Mouse (Mus musculus): Measurements from ENCODE around the gene F10. TPM values are rescaled to one million over a fixed set of nuclear protein-coding genes. Genes with fewer than 3 reads are reported as not detected.
A peak's percentile ranks its signal among the peaks of the same experiment; 100 is the strongest.

The F10 gene
- polyA plus RNA-seq, 1 experiment = not detected

- no peak overlapping the region for H3K27ac ChIP-seq (ENCODE audit: insufficient read depth, low read depth, low read length)
- H3K4me3 ChIP-seq (ENCODE audit: insufficient read depth, low read depth, low read length) = no peak overlapping the region
- TF ChIP-seq POLR2A (IDR thresholded peaks at IDR 0.05; ENCODE audit: insufficient read depth, low read depth, low read length) (no peak), CTCF (IDR thresholded peaks at IDR 0.05; ENCODE audit: insufficient read depth, low read depth, low read length) (no peak)
- no peaks in the 10 kb centered on the region for H3K4me1 ChIP-seq (ENCODE audit: control insufficient read depth, insufficient read depth, low read length)
- WGBS = 80% methylated on average over 7 of the region's 7 CpGs
These were observed 40.4 kb downstream of the F10 start for GRCm38 (mm10) chr8:13077542-13077941.

GRCm38 (mm10) chr8:13104691-13105086 lies 67.6 kb downstream of the F10 start:
- H3K4me1 ChIP-seq (ENCODE audit: control insufficient read depth, insufficient read depth, low read length) = peaks cover 2% of the 10 kb centered on the region; the same call in 1 of the 2 replicates
- TF ChIP-seq CTCF (IDR thresholded peaks at IDR 0.05; ENCODE audit: insufficient read depth, low read depth, low read length) = no peak
- TF ChIP-seq POLR2A (IDR thresholded peaks at IDR 0.05; ENCODE audit: insufficient read depth, low read depth, low read length) = no peak; the same call in 1 of the 2 replicates
- under 1% methylated on average over 45 of the region's 45 CpGs for WGBS
- H3K27ac ChIP-seq (ENCODE audit: insufficient read depth, low read depth, low read length) = peak overlapping the region; percentile 95
- peak overlapping the region; percentile 78 for H3K4me3 ChIP-seq (ENCODE audit: insufficient read depth, low read depth, low read length)

- TF ChIP-seq POLR2A (IDR thresholded peaks at IDR 0.05; ENCODE audit: insufficient read depth, low read depth, low read length) = peak; percentile 50; the same call in 1 of the 2 replicates
- TF ChIP-seq CTCF (IDR thresholded peaks at IDR 0.05; ENCODE audit: insufficient read depth, low read depth, low read length) = peak; percentile 49; the same call in 1 of the 2 replicates
- H3K27ac ChIP-seq (ENCODE audit: insufficient read depth, low read depth, low read length) = peak within 1 kb of the TSS; percentile 95
- H3K4me3 ChIP-seq (ENCODE audit: insufficient read depth, low read depth, low read length) = peak within 1 kb of the TSS; percentile 78
- peaks cover 2% of the 10 kb centered on the region; the same call in 1 of the 2 replicates for H3K4me1 ChIP-seq (ENCODE audit: control insufficient read depth, insufficient read depth, low read length)
- WGBS = under 1% methylated on average over 87 of the region's 87 CpGs
These were observed 68.2 kb downstream of the F10 start, which contains the start of the genes Pcid2 and Cul4a for GRCm38 (mm10) chr8:13105087-13105881. Pcid2 (minus strand) TSS chr8:13105459. Cul4a (plus strand) TSS chr8:13105621.

GRCm38 (mm10) chr8:13105908-13106551 lies 68.9 kb downstream of the F10 start:
- 1% methylated on average over 63 of the region's 63 CpGs for WGBS
- no peak; the same call in 1 of the 2 replicates for TF ChIP-seq POLR2A (IDR thresholded peaks at IDR 0.05; ENCODE audit: insufficient read depth, low read depth, low read length)
- TF ChIP-seq CTCF (IDR thresholded peaks at IDR 0.05; ENCODE audit: insufficient read depth, low read depth, low read length) = no peak
- H3K27ac ChIP-seq (ENCODE audit: insufficient read depth, low read depth, low read length) = no peak overlapping the region; the same call in 1 of the 2 replicates
- H3K4me1 ChIP-seq (ENCODE audit: control insufficient read depth, insufficient read depth, low read length) = peaks cover 2% of the 10 kb centered on the region; the same call in 1 of the 2 replicates
- peak overlapping the region; percentile 78 for H3K4me3 ChIP-seq (ENCODE audit: insufficient read depth, low read depth, low read length)

Other genes starting within 250 kb of the F10 start
- 245 and 415 TPM in 2 replicates for gene Mcf2l, start 163.5 kb upstream of the F10 start, polyA plus RNA-seq (2012; ENCODE audit: insufficient read depth, insufficient read length, low replicate concordance, missing spikeins)
- gene F7, start 11.3 kb upstream of the F10 start, polyA plus RNA-seq (2012; ENCODE audit: insufficient read depth, insufficient read length, low replicate concordance, missing spikeins) = not detected in 2 replicates
- gene Proz, start 23.6 kb downstream of the F10 start, polyA plus RNA-seq (2012; ENCODE audit: insufficient read depth, insufficient read length, low replicate concordance, missing spikeins) = not detected in 2 replicates
- gene Pcid2, start 68.2 kb downstream of the F10 start, polyA plus RNA-seq (2012; ENCODE audit: insufficient read depth, insufficient read length, low replicate concordance, missing spikeins) = not detected in 2 replicates
- 235 TPM in 1 of 2 replicates, not detected in the other for gene Cul4a, start 68.3 kb downstream of the F10 start, polyA plus RNA-seq (2012; ENCODE audit: insufficient read depth, insufficient read length, low replicate concordance, missing spikeins)
- 207 TPM in 1 of 2 replicates, not detected in the other for gene Lamp1, start 121.9 kb downstream of the F10 start, polyA plus RNA-seq (2012; ENCODE audit: insufficient read depth, insufficient read length, low replicate concordance, missing spikeins)
- gene Grtp1, start 163.3 kb downstream of the F10 start, polyA plus RNA-seq (2012; ENCODE audit: insufficient read depth, insufficient read length, low replicate concordance, missing spikeins) = not detected in 2 replicates
- gene Adprhl1, start 216.9 kb downstream of the F10 start, polyA plus RNA-seq (2012; ENCODE audit: insufficient read depth, insufficient read length, low replicate concordance, missing spikeins) = not detected in 2 replicates

Data from olfactory bulb, adult 2 months (tissue).